Mouse (Mus musculus): ENCODE measurements around the gene Esrrg.

Gene Esrrg

GRCm38 (mm10) chr1:187771067-187771466, 162.5 kb downstream of the Esrrg start:
- DNase-seq (ENCODE audit: low spot score): no peak

- DNase-seq (ENCODE audit: low spot score): no peak
Measured at GRCm38 (mm10) chr1:187779589-187780178, 171.1 kb downstream of the Esrrg start.

DNA sequence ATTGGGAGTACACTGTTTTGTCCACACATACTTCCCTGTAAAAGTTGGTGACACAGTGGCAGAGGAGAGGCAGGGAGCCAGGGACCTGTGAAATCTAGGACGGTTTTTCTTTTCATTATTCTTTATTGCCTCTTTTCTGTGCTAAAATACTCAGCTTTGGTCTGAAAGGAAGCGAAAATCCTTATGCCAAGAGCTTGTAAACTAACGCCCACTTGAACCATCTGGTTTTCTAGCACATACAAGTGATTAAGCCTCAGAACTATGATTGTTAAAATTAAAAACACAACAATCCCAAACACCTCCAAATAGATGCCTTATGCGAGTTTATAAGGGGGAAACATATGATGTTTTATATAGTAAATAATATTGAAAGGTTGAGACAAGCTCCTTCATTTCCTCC, 176.6 kb downstream of the Esrrg start:
- peak; percentile 58 for DNase-seq (ENCODE audit: low spot score)

GRCm38 (mm10) chr1:187787055-187788016, 178.7 kb downstream of the Esrrg start:
- DNase-seq (ENCODE audit: low spot score): no peak

- no peak for DNase-seq (ENCODE audit: low spot score)
Measured at GRCm38 (mm10) chr1:187794240-187794930, 185.8 kb downstream of the Esrrg start.

- no peak for DNase-seq (ENCODE audit: low spot score)
Measured at GRCm38 (mm10) chr1:187795551-187795950, 187.0 kb downstream of the Esrrg start.

- DNase-seq (ENCODE audit: low spot score): no peak
Measured at GRCm38 (mm10) chr1:187799300-187799699, 190.7 kb downstream of the Esrrg start.

GRCm38 (mm10) chr1:187800761-187801160, 192.2 kb downstream of the Esrrg start:
- DNase-seq (ENCODE audit: low spot score): no peak

GRCm38 (mm10) chr1:187803566-187803965, 195.0 kb downstream of the Esrrg start:
- no peak for DNase-seq (ENCODE audit: low spot score)

- no peak for DNase-seq (ENCODE audit: low spot score)
Measured at GRCm38 (mm10) chr1:187803997-187804396, 195.4 kb downstream of the Esrrg start.

DNA sequence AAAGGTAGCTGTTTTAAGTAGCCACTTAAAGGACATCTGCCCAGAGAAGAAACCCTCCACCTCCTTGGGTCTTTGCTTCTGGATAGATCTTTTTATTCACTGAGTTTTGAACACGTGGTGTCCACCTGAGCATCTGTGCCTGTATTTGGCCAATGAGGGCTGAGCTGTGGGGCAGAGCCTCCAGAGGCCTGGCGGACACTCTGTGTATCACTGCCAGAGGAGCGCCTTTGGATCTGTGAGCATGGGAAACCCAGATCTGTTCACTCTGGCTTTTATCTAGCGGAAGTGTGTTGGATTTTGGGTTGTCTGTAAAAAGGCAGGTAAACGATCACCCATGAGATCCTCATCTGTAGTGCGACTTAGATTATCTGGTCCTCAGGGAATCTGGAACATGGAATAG, 196.4 kb downstream of the Esrrg start:
- no peak for DNase-seq (ENCODE audit: low spot score)

GRCm38 (mm10) chr1:187807477-187808390, 199.1 kb downstream of the Esrrg start:
- no peak for DNase-seq (ENCODE audit: low spot score)

DNA sequence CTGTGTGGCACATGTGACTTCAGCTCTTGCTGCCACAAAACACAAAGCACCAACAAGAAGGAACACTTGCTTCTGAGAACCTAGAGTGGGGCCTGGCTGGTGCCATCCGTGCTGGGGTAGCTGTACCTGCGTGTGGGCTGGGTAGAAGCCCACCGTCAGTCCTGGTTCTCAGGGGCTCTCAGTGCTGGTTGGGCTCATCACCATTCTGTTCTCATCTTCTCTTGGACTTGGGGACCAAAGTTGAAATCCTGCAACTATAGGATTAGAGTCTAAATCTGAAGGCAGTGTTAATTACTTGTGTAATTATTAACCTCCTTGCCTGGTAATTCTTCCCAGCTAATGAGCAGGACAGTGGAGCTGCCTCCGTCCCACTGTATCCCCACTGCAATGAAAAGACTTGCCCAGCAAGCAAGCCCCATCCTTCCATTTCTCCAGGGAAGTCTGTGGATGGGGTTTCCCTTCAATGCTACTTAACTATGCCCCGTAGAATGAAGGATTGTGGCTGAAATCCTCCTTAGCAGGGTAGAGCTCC, 199.9 kb downstream of the Esrrg start:
- DNase-seq (ENCODE audit: low spot score): no peak

- no peak for DNase-seq (ENCODE audit: low spot score)
Measured at GRCm38 (mm10) chr1:187809546-187809945, 201.0 kb downstream of the Esrrg start.

DNA sequence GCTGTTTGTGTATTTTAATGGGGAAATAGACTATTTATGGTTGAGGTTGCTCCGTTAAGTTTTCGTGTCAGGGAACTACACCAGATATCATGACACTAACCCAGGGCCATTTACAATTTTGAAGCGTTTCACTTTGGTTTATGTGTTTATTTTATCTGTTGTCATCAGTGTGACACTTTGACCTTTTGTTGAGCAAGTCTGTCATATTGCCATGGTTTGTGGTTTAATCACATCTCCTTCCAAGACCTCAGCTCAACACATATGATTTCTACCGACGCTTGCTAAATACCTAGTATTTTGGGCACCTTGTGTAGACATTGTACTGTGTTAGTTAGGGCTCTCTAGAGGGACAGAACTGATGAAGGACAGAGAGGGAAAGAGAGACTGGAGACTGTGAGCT, 210.8 kb downstream of the Esrrg start:
- no peak for DNase-seq (ENCODE audit: low spot score)

GRCm38 (mm10) chr1:187821368-187821811, 212.8 kb downstream of the Esrrg start:
- no peak for DNase-seq (ENCODE audit: low spot score)

- no peak for DNase-seq (ENCODE audit: low spot score)
Measured at GRCm38 (mm10) chr1:187823351-187823750, 214.8 kb downstream of the Esrrg start.

GRCm38 (mm10) chr1:187825421-187826097, 217.0 kb downstream of the Esrrg start:
- no peak for DNase-seq (ENCODE audit: low spot score)

DNA sequence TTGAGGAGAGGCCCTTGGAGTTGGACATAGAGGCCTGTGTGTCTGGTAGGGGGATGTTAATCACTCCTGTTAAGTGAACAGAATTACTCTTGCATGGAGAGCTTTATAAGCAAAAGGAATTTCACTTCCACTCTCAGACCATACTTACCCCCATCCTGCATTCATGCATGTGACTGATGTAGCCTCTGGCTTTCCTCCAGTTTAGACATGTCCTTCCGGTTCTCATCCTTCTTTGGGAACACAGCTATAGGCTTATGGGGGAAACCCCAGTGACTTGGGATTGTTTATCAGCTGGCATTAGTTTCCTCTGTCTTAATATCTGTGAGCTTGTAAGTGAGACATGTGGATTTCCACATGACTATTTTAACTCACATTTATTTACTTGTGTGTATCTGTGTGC, 217.5 kb downstream of the Esrrg start:
- DNase-seq (ENCODE audit: low spot score): no peak

GRCm38 (mm10) chr1:187826869-187827268, 218.3 kb downstream of the Esrrg start:
- DNase-seq (ENCODE audit: low spot score): no peak

- DNase-seq (ENCODE audit: low spot score): no peak
Measured at GRCm38 (mm10) chr1:187830937-187831336, 222.3 kb downstream of the Esrrg start.

Data from layer of hippocampus, adult 9-10 months (tissue).